In the genomic region with DNA sequence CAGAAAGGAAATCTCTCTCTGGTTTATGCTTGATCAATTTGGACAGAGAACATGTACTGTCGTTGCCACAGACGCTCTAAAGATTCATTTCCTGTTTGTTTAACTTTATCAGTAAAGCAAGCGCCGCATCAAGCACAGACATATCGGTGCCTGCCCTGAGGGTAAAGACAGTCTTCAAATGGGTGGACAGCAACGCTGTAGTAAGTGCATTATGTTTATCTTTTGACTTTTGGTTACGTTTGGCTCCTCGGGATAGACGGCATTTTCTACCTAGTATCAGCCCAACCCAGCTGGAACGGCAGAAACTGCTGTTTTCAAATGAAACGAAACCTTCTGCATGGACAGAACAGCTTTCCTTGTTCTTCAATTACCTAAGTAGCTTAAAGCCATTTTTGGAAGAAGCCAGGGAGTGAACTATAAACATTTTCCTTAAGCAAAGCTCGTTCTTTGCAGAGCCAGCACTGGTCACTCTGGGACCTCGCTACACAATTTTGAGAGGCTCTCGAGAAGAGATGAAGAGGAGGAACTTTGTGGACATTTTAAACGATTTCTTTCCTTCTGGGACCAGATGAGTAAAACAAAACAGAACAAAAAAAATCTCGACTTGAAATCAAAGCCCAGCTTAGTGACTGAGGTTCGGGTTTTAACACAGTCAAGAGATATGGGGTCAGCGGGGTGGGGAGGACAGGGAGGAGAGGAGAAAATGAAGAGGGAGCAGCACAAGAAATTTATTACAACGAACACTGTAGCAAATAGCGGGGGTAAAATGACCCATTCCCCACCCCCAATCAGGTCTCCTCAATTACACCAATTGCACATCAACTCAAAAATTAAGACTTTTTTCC, we compare ENCODE assay signal across 8 mouse cellular contexts.
DNase-seq lines count a peak whose midpoint lies in the region; ATAC-seq and TF ChIP-seq lines count a peak whose summit lies in the region.

No protein-coding gene starts in this region.

- no peak overlapping the region for H3K9ac ChIP-seq in midbrain, embryonic 12.5 days (replicated peaks)
- H3K9ac ChIP-seq in midbrain, embryonic 11.5 days (ENCODE audit: low read length), result no peak overlapping the region
- H3K9ac ChIP-seq in embryonic facial prominence, embryonic 12.5 days, result no peak overlapping the region; the same call in 1 of the 2 replicates
- H3K9ac ChIP-seq in kidney, postnatal 0 days (ENCODE audit: low read depth, low read length), result peak overlapping the region; percentile 53
- H3K9ac ChIP-seq in forebrain, embryonic 13.5 days, result no peak overlapping the region

- ATAC-seq in midbrain, embryonic 12.5 days (ENCODE audit: low FRiP score, low read depth), result no peak
- ATAC-seq in midbrain, embryonic 11.5 days (ENCODE audit: low FRiP score), result no peak
- ATAC-seq in embryonic facial prominence, embryonic 12.5 days (ENCODE audit: insufficient number of reproducible peaks, insufficient read depth, low FRiP score, low TSS enrichment), result no peak
- no peak for ATAC-seq in kidney, postnatal 0 days (replicated peaks; ENCODE audit: low FRiP score, low read depth)
- ATAC-seq in forebrain, embryonic 13.5 days, result no peak

- 73% methylated on average over 20 of the region's 20 CpGs for WGBS in midbrain, embryonic 12.5 days
- 71% methylated on average over 20 of the region's 20 CpGs for WGBS in midbrain, embryonic 11.5 days
- 18% methylated on average over 20 of the region's 20 CpGs for WGBS in embryonic facial prominence, embryonic 12.5 days
- WGBS in kidney, postnatal 0 days, result 5% methylated on average over 20 of the region's 20 CpGs
- 79% methylated on average over 20 of the region's 20 CpGs for WGBS in forebrain, embryonic 13.5 days

- H3K4me1 ChIP-seq in midbrain, embryonic 12.5 days, result no peaks in the 10 kb centered on the region
- H3K4me1 ChIP-seq in midbrain, embryonic 11.5 days (ENCODE audit: control insufficient read depth, insufficient read depth, low read length), result no peaks in the 10 kb centered on the region
- H3K4me1 ChIP-seq in embryonic facial prominence, embryonic 12.5 days, result no peaks in the 10 kb centered on the region
- no peaks in the 10 kb centered on the region for H3K4me1 ChIP-seq in kidney, postnatal 0 days (replicated peaks; ENCODE audit: insufficient read depth, low read length)
- peaks cover 5% of the 10 kb centered on the region; the same call in 1 of the 2 replicates for H3K4me1 ChIP-seq in forebrain, embryonic 13.5 days

- DNase-seq in midbrain, embryonic 11.5 days (ENCODE audit: low spot score, missing footprints), result no peak
- peak; percentile 47 for DNase-seq in kidney, postnatal 0 days (ENCODE audit: low spot score)
- DNase-seq in splenic B cell, adult 2 months (ENCODE audit: low read depth, low spot score), result peak; percentile 55
- no peak for DNase-seq in frontal cortex, postnatal 25 days (ENCODE audit: low spot score in 2 of 2)
- no peak for DNase-seq in cerebellum, postnatal 14 days

- H3K4me3 ChIP-seq in midbrain, embryonic 12.5 days, result no peak overlapping the region
- H3K4me3 ChIP-seq in midbrain, embryonic 11.5 days (ENCODE audit: low read depth, low read length), result no peak overlapping the region
- H3K4me3 ChIP-seq in embryonic facial prominence, embryonic 12.5 days, result peak overlapping the region; percentile 28
- H3K4me3 ChIP-seq in kidney, postnatal 0 days (replicated peaks; ENCODE audit: low read depth, low read length), result peak overlapping the region; percentile 50
- H3K4me3 ChIP-seq in forebrain, embryonic 13.5 days, result no peak overlapping the region

- H3K27me3 ChIP-seq in midbrain, embryonic 12.5 days, result no peaks in the 10 kb centered on the region
- no peaks in the 10 kb centered on the region for H3K27me3 ChIP-seq in midbrain, embryonic 11.5 days (ENCODE audit: control insufficient read depth, insufficient read depth, low read length)
- no peaks in the 10 kb centered on the region for H3K27me3 ChIP-seq in embryonic facial prominence, embryonic 12.5 days
- H3K27me3 ChIP-seq in kidney, postnatal 0 days (ENCODE audit: insufficient read depth, low read length), result no peaks in the 10 kb centered on the region
- H3K27me3 ChIP-seq in splenic B cell, adult 2 months (ENCODE audit: control insufficient read depth, insufficient read depth, low read length, poor library complexity, severe bottlenecking), result no peaks in the 10 kb centered on the region
- 0 out of 2 replicates have a peak, but pooled peaks cover 3% of the 10 kb centered on the region for H3K27me3 ChIP-seq in forebrain, embryonic 13.5 days

- no peak for TF ChIP-seq CTCF in kidney, postnatal 0 days (IDR thresholded peaks at IDR 0.05; ENCODE audit: low read depth)

- H3K4me2 ChIP-seq in midbrain, embryonic 12.5 days (replicated peaks), result 0 out of 2 replicates have a peak overlapping the region, but pooled peaks have one; percentile 0
- H3K4me2 ChIP-seq in midbrain, embryonic 11.5 days, result no peak overlapping the region
- H3K4me2 ChIP-seq in embryonic facial prominence, embryonic 12.5 days (replicated peaks), result peak overlapping the region; percentile 46
- H3K4me2 ChIP-seq in kidney, postnatal 0 days (ENCODE audit: low read length), result peak overlapping the region; percentile 72
- no peak overlapping the region for H3K4me2 ChIP-seq in forebrain, embryonic 13.5 days

- no peak overlapping the region for H3K27ac ChIP-seq in midbrain, embryonic 12.5 days (replicated peaks)
- H3K27ac ChIP-seq in midbrain, embryonic 11.5 days (ENCODE audit: low read depth, low read length), result no peak overlapping the region
- no peak overlapping the region for H3K27ac ChIP-seq in embryonic facial prominence, embryonic 12.5 days
- H3K27ac ChIP-seq in kidney, postnatal 0 days, result peak overlapping the region; percentile 42; the same call in 1 of the 2 replicates
- no peak overlapping the region for H3K27ac ChIP-seq in forebrain, embryonic 13.5 days

- no peaks in the 10 kb centered on the region for H3K9me3 ChIP-seq in midbrain, embryonic 12.5 days
- no peaks in the 10 kb centered on the region for H3K9me3 ChIP-seq in midbrain, embryonic 11.5 days (ENCODE audit: control insufficient read depth, low read length)
- no peaks in the 10 kb centered on the region for H3K9me3 ChIP-seq in embryonic facial prominence, embryonic 12.5 days
- H3K9me3 ChIP-seq in kidney, postnatal 0 days (replicated peaks; ENCODE audit: low read length), result no peaks in the 10 kb centered on the region
- no peaks in the 10 kb centered on the region for H3K9me3 ChIP-seq in forebrain, embryonic 13.5 days (replicated peaks)

- no peaks in the 10 kb centered on the region for H3K36me3 ChIP-seq in midbrain, embryonic 12.5 days
- no peaks in the 10 kb centered on the region for H3K36me3 ChIP-seq in midbrain, embryonic 11.5 days (ENCODE audit: control insufficient read depth, insufficient read depth, low read length)
- H3K36me3 ChIP-seq in embryonic facial prominence, embryonic 12.5 days, result no peaks in the 10 kb centered on the region
- H3K36me3 ChIP-seq in kidney, postnatal 0 days (ENCODE audit: insufficient read depth, low read length), result no peaks in the 10 kb centered on the region
- no peaks in the 10 kb centered on the region for H3K36me3 ChIP-seq in splenic B cell, adult 2 months (ENCODE audit: control insufficient read depth, insufficient read depth, low read length, poor library complexity, severe bottlenecking)
- H3K36me3 ChIP-seq in forebrain, embryonic 13.5 days (ENCODE audit: poor library complexity, severe bottlenecking), result no peaks in the 10 kb centered on the region

Comparison
In these comparisons a context has a peak if more than half of its experiments do, and no peak if none do; other contexts are left out.
1. H3K4me2 ChIP-seq: peak in midbrain, embryonic 12.5 days (single experiment), embryonic facial prominence, embryonic 12.5 days (single experiment) and kidney, postnatal 0 days (single experiment); none in midbrain, embryonic 11.5 days (single experiment) and forebrain, embryonic 13.5 days (single experiment).
2. H3K4me3 ChIP-seq: peak in embryonic facial prominence, embryonic 12.5 days (single experiment) and kidney, postnatal 0 days (single experiment); none in midbrain, embryonic 12.5 days (single experiment), midbrain, embryonic 11.5 days (single experiment) and forebrain, embryonic 13.5 days (single experiment).
3. DNase-seq: peak in kidney, postnatal 0 days (single experiment) and splenic B cell, adult 2 months (single experiment); none in midbrain, embryonic 11.5 days (single experiment), frontal cortex, postnatal 25 days (0 of 2) and cerebellum, postnatal 14 days (0 of 2).